Mouse (Mus musculus) CH12.LX (cell line): ENCODE measurements around the gene Rif1. TPM values are rescaled to one million over a fixed set of nuclear protein-coding genes. Genes with fewer than 3 reads are reported as not detected.

Experiments used
- DNase-seq: peaks from one replicate; pipeline ENCODE4 v3.0.0-alpha.2; 2013; ENCODE audit errors: extremely low read depth
- H3K27ac ChIP-seq: 2 replicates; pipeline ENCODE4 v1.5.1; 2012; ENCODE audit warnings: low read depth, mild to moderate bottlenecking, control low read depth, moderate library complexity; ENCODE audit not compliant: insufficient read depth
- H3K27me3 ChIP-seq: replicated peaks from 2 replicates; pipeline ENCODE3; 2012; ENCODE audit warnings: inconsistent platforms
- H3K36me3 ChIP-seq, 2 experiments: replicated peaks in 1 of 2; 2 replicates each; pipeline versions ENCODE3 to v1.6.1; 2012; ENCODE audit warnings: inconsistent platforms in 1 of 2, low read length in 1 of 2, mild to moderate bottlenecking in 1 of 2, mixed read lengths in 1 of 2, moderate library complexity in 1 of 2; ENCODE audit not compliant: control insufficient read depth in 1 of 2, insufficient read depth in 1 of 2
- H3K4me1 ChIP-seq, 2 experiments: 2 replicates each; pipeline ENCODE4 v1.6.1; 2012; ENCODE audit warnings: inconsistent platforms in 1 of 2, moderate library complexity in 1 of 2; ENCODE audit not compliant: insufficient read depth in 2 of 2, control insufficient read depth in 1 of 2
- H3K4me2 ChIP-seq: 2 replicates; pipeline ENCODE4 v1.6.1; 2012; ENCODE audit warnings: low read depth, mild to moderate bottlenecking, control low read depth; ENCODE audit not compliant: poor library complexity, insufficient read depth, severe bottlenecking
- H3K4me3 ChIP-seq, 3 experiments: fragments of 150-350 bp in 1 of 3; sonication (generic) in 1 of 3; replicated peaks in 1 of 3; 2 replicates each; pipeline versions ENCODE3 to v1.5.1; 2011 to 2012; ENCODE audit warnings: low read depth in 2 of 3, low read length in 2 of 3, mild to moderate bottlenecking in 2 of 3, moderate library complexity in 2 of 3, control low read depth in 1 of 3, improper control_type of control experiment in 1 of 3, inconsistent platforms in 1 of 3, mixed read lengths in 1 of 3; ENCODE audit not compliant: poor library complexity in 1 of 3
- H3K79me2 ChIP-seq: replicated peaks from 2 replicates; pipeline ENCODE4 v1.6.1; 2012; ENCODE audit warnings: mild to moderate bottlenecking, moderate library complexity; ENCODE audit not compliant: control insufficient read depth, poor library complexity, insufficient read depth, severe bottlenecking; ENCODE audit errors: extremely low read depth
- H3K9ac ChIP-seq: 2 replicates; pipeline ENCODE4 v1.6.1; 2012; ENCODE audit warnings: low read depth, mild to moderate bottlenecking, control low read depth, moderate library complexity; ENCODE audit not compliant: insufficient read depth
- H3K9me3 ChIP-seq: replicated peaks from 2 replicates; pipeline ENCODE3; 2012; ENCODE audit warnings: low read length, inconsistent platforms, mixed read lengths
- BHLHE40 ChIP-seq: IDR thresholded peaks from 2 replicates; pipeline ENCODE4 v1.6.1; 2011; ENCODE audit warnings: mild to moderate bottlenecking, low read depth, low read length, improper control_type of control experiment
- CHD2 ChIP-seq: IDR thresholded peaks from 2 replicates; pipeline ENCODE4 v1.6.1; 2011; ENCODE audit warnings: low read length, improper control_type of control experiment
- CTCF ChIP-seq, 2 experiments: IDR thresholded peaks in 1 of 2; conservative IDR thresholded peaks in 1 of 2; 2 replicates each; pipeline ENCODE4 v1.5.1; 2011 to 2012; ENCODE audit warnings: low read depth in 2 of 2, low read length in 2 of 2, improper control_type of control experiment in 1 of 2, inconsistent platforms in 1 of 2, mild to moderate bottlenecking in 1 of 2, moderate library complexity in 1 of 2
- GABPA ChIP-seq: IDR thresholded peaks from 2 replicates; pipeline ENCODE4 v1.6.1; 2012; ENCODE audit warnings: low read depth, low read length, improper control_type of control experiment, inconsistent platforms; ENCODE audit not compliant: insufficient replicate concordance
- HCFC1 ChIP-seq: IDR thresholded peaks from 2 replicates; pipeline ENCODE4 v1.6.1; 2012; ENCODE audit warnings: low read depth, mild to moderate bottlenecking, inconsistent platforms, low read length, improper control_type of control experiment
- JUN ChIP-seq: IDR thresholded peaks from 2 replicates; pipeline ENCODE4 v1.6.1; 2011; ENCODE audit warnings: low read depth, mild to moderate bottlenecking, low read length, improper control_type of control experiment, moderate library complexity; ENCODE audit not compliant: insufficient read depth
- JUND ChIP-seq: conservative IDR thresholded peaks from 2 replicates; pipeline ENCODE4 v1.6.1; 2011; ENCODE audit warnings: low read depth, low read length, improper control_type of control experiment
- KAT2A ChIP-seq: IDR thresholded peaks from 2 replicates; pipeline ENCODE4 v1.6.1; 2012; ENCODE audit warnings: low read length, improper control_type of control experiment, inconsistent platforms; ENCODE audit not compliant: insufficient replicate concordance
- MAX ChIP-seq: IDR thresholded peaks from 2 replicates; pipeline ENCODE4 v1.6.1; 2011; ENCODE audit warnings: low read length, improper control_type of control experiment
- MAZ ChIP-seq: IDR thresholded peaks from 2 replicates; pipeline ENCODE4 v1.6.1; 2012; ENCODE audit warnings: low read depth, mild to moderate bottlenecking, inconsistent platforms, low read length, improper control_type of control experiment, moderate library complexity
- MEF2A ChIP-seq: IDR thresholded peaks from 2 replicates; pipeline ENCODE4 v1.6.1; 2014; ENCODE audit warnings: low read depth, mild to moderate bottlenecking, inconsistent platforms, low read length, improper control_type of control experiment, borderline replicate concordance
- MXI1 ChIP-seq: IDR thresholded peaks from 2 replicates; pipeline ENCODE4 v1.6.1; 2011; ENCODE audit warnings: mild to moderate bottlenecking, low read depth, low read length, improper control_type of control experiment
- NELFE ChIP-seq: IDR thresholded peaks from 2 replicates; pipeline ENCODE4 v1.6.1; 2011; ENCODE audit warnings: low read depth, low read length, improper control_type of control experiment
- POLR2A ChIP-seq: IDR thresholded peaks from 2 replicates; pipeline ENCODE4 v1.6.1; 2011; ENCODE audit warnings: low read depth, mild to moderate bottlenecking, improper control_type of control experiment, low read length
- POLR2AphosphoS2 ChIP-seq: IDR thresholded peaks from 2 replicates; pipeline ENCODE4 v1.6.1; 2011; ENCODE audit warnings: low read depth, low read length, improper control_type of control experiment
- RCOR1 ChIP-seq: conservative IDR thresholded peaks from 2 replicates; pipeline ENCODE4 v1.6.1; 2012; ENCODE audit warnings: low read depth, mild to moderate bottlenecking, inconsistent platforms, low read length, improper control_type of control experiment
- SIN3A ChIP-seq: IDR thresholded peaks from 2 replicates; pipeline ENCODE4 v1.6.1; 2012; ENCODE audit warnings: low read length, improper control_type of control experiment, inconsistent platforms
- SMC3 ChIP-seq: IDR thresholded peaks from 2 replicates; pipeline ENCODE4 v1.6.1; 2011; ENCODE audit warnings: low read depth, low read length, improper control_type of control experiment
- TBP ChIP-seq: conservative IDR thresholded peaks from 2 replicates; pipeline ENCODE4 v1.6.1; 2011; ENCODE audit warnings: low read depth, low read length, improper control_type of control experiment
- USF1 ChIP-seq: IDR thresholded peaks from 2 replicates; pipeline ENCODE4 v1.6.1; 2014; ENCODE audit warnings: low read depth, mild to moderate bottlenecking, inconsistent platforms, low read length, improper control_type of control experiment
- ZKSCAN1 ChIP-seq: IDR thresholded peaks from 2 replicates; pipeline ENCODE4 v1.6.1; 2012; ENCODE audit warnings: low read depth, inconsistent platforms, low read length, improper control_type of control experiment, borderline replicate concordance
- ZNF384 ChIP-seq: IDR thresholded peaks from 2 replicates; pipeline ENCODE4 v1.6.1; 2012; ENCODE audit warnings: low read depth, low read length, improper control_type of control experiment, inconsistent platforms
- dilution Hi-C: fragments of 300-500 bp; cut with MboI; formaldehyde crosslinking; loops from 2 replicates; pipeline ENCODE4 v1.14.3; 2020; ENCODE audit warnings: low sequenced_read_pairs; ENCODE audit not compliant: extremely low pct_unique_long_range_greater_than_20kb, extremely low pct_ligation_motif_present
- in situ Hi-C: fragments of 300-500 bp; cut with MboI; formaldehyde crosslinking; loops from 3 replicates; pipeline ENCODE4 v1.14.3; 2019; ENCODE audit warnings: low sequenced_read_pairs, low pct_ligation_motif_present, low pct_unique_long_range_greater_than_20kb, mixed read lengths
- polyA plus RNA-seq: library from polyadenylated mRNA; unstranded; fragments of >175 nt; gene quantifications from 2 replicates; pipeline ENCODE4 v1.2.1, GENCODE M21; 2012; ENCODE audit warnings: low read depth; ENCODE audit not compliant: insufficient read length
- total RNA-seq, 2 experiments: library from RNA; depleted of rRNA; stranded (reverse); fragments of 300-350 nt in 1 of 2; fragments of >200 nt in 1 of 2; gene quantifications; 2 replicates each; pipeline ENCODE4 v1.2.3; 2012 to 2014

Gene Rif1
- total and polyA plus RNA-seq, 3 experiments: 31.7 to 57.7 (median 33.8) TPM

- Histone ChIP-seq H3K27me3 (no peaks in the 10 kb centered on the region), H3K9ac (no peak overlapping the region), H3K4me3 (no peak overlapping the region)
- dilution Hi-C loops: no loop called here
- DNase-seq: no peak
- in situ Hi-C loops: no loop called here
- no peak for TF ChIP-seq CHD2
- TF ChIP-seq MAZ: no peak
- TF ChIP-seq GABPA: no peak
- no peak for TF ChIP-seq KAT2A
- TF ChIP-seq MEF2A: no peak
- no peak; a peak in 1 of 4 replicates for TF ChIP-seq CTCF (conservative IDR thresholded peaks at IDR 0.05 in 1 of 2, IDR thresholded peaks at IDR 0.05 in 1 of 2; ENCODE audit: low read depth in 2 of 2, low read length in 2 of 2)
- no peak for TF ChIP-seq RCOR1
- TF ChIP-seq BHLHE40: no peak
- no peak for TF ChIP-seq POLR2A
- TF ChIP-seq, all 38 proteins: peak for 0
- H3K9me3 ChIP-seq: peaks cover 3% of the 10 kb centered on the region
- no peaks in the 10 kb centered on the region for H3K79me2 ChIP-seq
- no peaks in the 10 kb centered on the region for H3K4me1 ChIP-seq
- H3K4me2 ChIP-seq: no peak overlapping the region
- no peaks in the 10 kb centered on the region for H3K36me3 ChIP-seq
- no peak overlapping the region for H3K27ac ChIP-seq
Measured at GRCm38 (mm10) chr2:52029426-52029825, 43.2 kb upstream of the Rif1 start.

GRCm38 (mm10) chr2:52031491-52031890, 41.1 kb upstream of the Rif1 start:
- H3K9ac ChIP-seq: no peak overlapping the region
- dilution Hi-C loops (no loop called here), in situ Hi-C loops (no loop called here)
- H3K36me3 ChIP-seq: no peaks in the 10 kb centered on the region
- H3K4me3 ChIP-seq: no peak overlapping the region
- DNase-seq: peak; percentile 6
- H3K4me1 ChIP-seq: no peaks in the 10 kb centered on the region
- TF ChIP-seq MAX (no peak), NELFE (no peak), MEF2A (no peak), TBP (no peak), CTCF (conservative IDR thresholded peaks at IDR 0.05 in 1 of 2, IDR thresholded peaks at IDR 0.05 in 1 of 2; ENCODE audit: low read depth in 2 of 2, low read length in 2 of 2) (no peak), BHLHE40 (no peak), HCFC1 (no peak), ZKSCAN1 (no peak), POLR2AphosphoS2 (no peak), USF1 (no peak), ZNF384 (no peak), SMC3 (no peak), JUND (no peak), SIN3A (no peak), JUN (no peak), GABPA (no peak), POLR2A (no peak), MXI1 (no peak)
- H3K27me3 ChIP-seq: no peaks in the 10 kb centered on the region
- no peak overlapping the region for H3K4me2 ChIP-seq
- no peaks in the 10 kb centered on the region for H3K79me2 ChIP-seq
- peaks cover 3% of the 10 kb centered on the region for H3K9me3 ChIP-seq
- no peak overlapping the region for H3K27ac ChIP-seq
